Mouse (Mus musculus) heart, postnatal 0 days (tissue): Measurements from ENCODE around the gene Il12rb1. TPM values are rescaled to one million over a fixed set of nuclear protein-coding genes. Genes with fewer than 3 reads are reported as not detected.

ENCODE experiments used
- ATAC-seq: fragments of 200-750 bp; cut with Nextera tagmentation; 2 replicates; pipeline ENCODE4 v1.8.0; 2017; ENCODE audit warnings: low read depth, moderate number of reproducible peaks, moderate library complexity; ENCODE audit not compliant: insufficient read depth
- DNase-seq: peaks from one replicate; pipeline ENCODE4 v3.0.0-alpha.2; 2016; ENCODE audit warnings: low spot score
- H3K27ac ChIP-seq: fragments of 300-500 bp; sonication (generic); 2 replicates; pipeline ENCODE4 v1.5.1; 2014; ENCODE audit warnings: low read depth, mild to moderate bottlenecking
- H3K27me3 ChIP-seq: fragments of 300-500 bp; sonication (generic); 2 replicates; pipeline ENCODE4 v1.6.1; 2014; ENCODE audit warnings: low read length, mixed read lengths; ENCODE audit not compliant: control insufficient read depth, insufficient read depth
- H3K36me3 ChIP-seq: fragments of 300-500 bp; sonication (generic); replicated peaks from 2 replicates; pipeline ENCODE4 v1.6.1; 2014; ENCODE audit warnings: low read length, mixed read lengths; ENCODE audit not compliant: control insufficient read depth, insufficient read depth
- H3K4me1 ChIP-seq: fragments of 300-500 bp; sonication (generic); 2 replicates; pipeline ENCODE4 v1.6.1; 2014; ENCODE audit warnings: antibody characterized with exemption; ENCODE audit not compliant: control insufficient read depth, insufficient read depth
- H3K4me2 ChIP-seq: fragments of 300-500 bp; sonication (generic); 2 replicates; pipeline ENCODE4 v1.6.1; 2014; ENCODE audit warnings: low read depth, mild to moderate bottlenecking, low read length, moderate library complexity
- H3K4me3 ChIP-seq: fragments of 300-500 bp; sonication (generic); 2 replicates; pipeline ENCODE4 v1.5.1; 2014; ENCODE audit warnings: low read depth, low read length
- H3K9ac ChIP-seq: fragments of 300-500 bp; sonication (generic); replicated peaks from 2 replicates; pipeline ENCODE4 v1.6.1; 2014; ENCODE audit warnings: low read depth, low read length, mixed read lengths
- H3K9me3 ChIP-seq: fragments of 300-500 bp; sonication (generic); replicated peaks from 2 replicates; pipeline ENCODE4 v1.6.1; 2016; ENCODE audit warnings: low read length; ENCODE audit not compliant: control insufficient read depth
- CTCF ChIP-seq: IDR thresholded peaks from 2 replicates; pipeline ENCODE4 v1.5.1; 2016; ENCODE audit warnings: antibody characterized with exemption, control low read depth, low read depth
- EP300 ChIP-seq: IDR thresholded peaks from 2 replicates; pipeline ENCODE4 v1.6.1; 2016; ENCODE audit warnings: antibody characterized with exemption, low read depth
- WGBS: fragments of 180-500 bp; shearing (Covaris S2); extraction: QIAGEN DNeasy Blood & Tissue Kit; methylation state at CpG from one replicate; pipeline ENCODE4 v1.1.7; 2014; 5-methylcytosine and 5-hydroxymethylcytosine counted together
- polyA plus RNA-seq: library from polyadenylated mRNA; unstranded; fragments of >200 nt; fragmentation: Nextera tagmentation; extraction: Ambion mirVana; gene quantifications from 2 replicates; pipeline ENCODE4 v1.2.1, GENCODE M21; 2015
- total RNA-seq: library from RNA; depleted of rRNA; stranded (reverse); fragments of >200 nt; gene quantifications from 2 replicates; pipeline ENCODE4 v1.2.3, GENCODE M21; 2014; ENCODE audit warnings: low replicate concordance

Il12rb1 gene
- total and polyA plus RNA-seq, 2 experiments from 2014 or later: not detected

GRCm38 (mm10) chr8:70823802-70824201 lies 15.6 kb downstream of the Il12rb1 start:
- H3K4me2 ChIP-seq: no peak overlapping the region
- 78% methylated on average over 7 of the region's 7 CpGs for WGBS
- no peak overlapping the region for H3K4me3 ChIP-seq
- no peaks in the 10 kb centered on the region for H3K4me1 ChIP-seq
- 0 out of 2 replicates have a peak, but pooled peaks cover 16% of the 10 kb centered on the region for H3K27me3 ChIP-seq
- H3K36me3 ChIP-seq: no peaks in the 10 kb centered on the region
- TF ChIP-seq CTCF (no peak), EP300 (no peak)
- 0 out of 2 replicates have a peak, but pooled peaks cover 7% of the 10 kb centered on the region for H3K9me3 ChIP-seq
- no peak for DNase-seq
- no peak for ATAC-seq
- H3K27ac ChIP-seq: no peak overlapping the region
- H3K9ac ChIP-seq: no peak overlapping the region

DNA sequence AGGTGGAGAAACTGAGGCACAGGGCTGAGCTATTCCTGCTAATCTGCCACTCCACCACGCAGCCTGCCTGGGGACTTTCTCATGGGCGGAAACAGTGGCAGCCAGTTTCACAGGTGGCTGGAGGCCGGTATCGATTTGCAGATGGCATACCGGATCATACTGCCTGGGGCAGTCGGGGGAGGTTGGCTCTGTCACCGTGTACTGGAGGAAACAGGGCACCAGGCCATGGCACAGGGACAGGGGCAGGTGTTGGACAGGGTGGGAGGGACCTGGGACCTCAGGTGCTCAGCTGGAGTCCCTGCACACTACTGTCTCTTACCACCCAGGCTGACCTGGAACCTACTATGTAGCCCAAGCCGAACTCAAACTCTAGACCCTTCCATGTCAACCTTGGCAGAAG lies 17.6 kb downstream of the Il12rb1 start:
- H3K4me1 ChIP-seq: no peaks in the 10 kb centered on the region
- H3K27me3 ChIP-seq: 0 out of 2 replicates have a peak, but pooled peaks cover 1% of the 10 kb centered on the region
- H3K36me3 ChIP-seq: no peaks in the 10 kb centered on the region
- H3K9me3 ChIP-seq: no peaks in the 10 kb centered on the region
- no peak overlapping the region for H3K4me2 ChIP-seq
- H3K4me3 ChIP-seq: no peak overlapping the region
- TF ChIP-seq EP300 (no peak), CTCF (no peak)
- no peak for DNase-seq
- H3K9ac ChIP-seq: no peak overlapping the region
- WGBS: 82% methylated on average over 8 of the region's 8 CpGs
- no peak overlapping the region for H3K27ac ChIP-seq
- no peak for ATAC-seq

GRCm38 (mm10) chr8:70827010-70827409 lies 18.8 kb downstream of the Il12rb1 start:
- no peak overlapping the region for H3K4me2 ChIP-seq
- WGBS: 96% methylated on average over 2 of the region's 2 CpGs
- TF ChIP-seq EP300 (no peak), CTCF (no peak)
- no peaks in the 10 kb centered on the region for H3K9me3 ChIP-seq
- DNase-seq: no peak
- no peaks in the 10 kb centered on the region for H3K27me3 ChIP-seq
- no peak overlapping the region for H3K27ac ChIP-seq
- H3K36me3 ChIP-seq: no peaks in the 10 kb centered on the region
- no peak overlapping the region for H3K4me3 ChIP-seq
- H3K9ac ChIP-seq: no peak overlapping the region
- no peak for ATAC-seq
- no peaks in the 10 kb centered on the region for H3K4me1 ChIP-seq

DNA sequence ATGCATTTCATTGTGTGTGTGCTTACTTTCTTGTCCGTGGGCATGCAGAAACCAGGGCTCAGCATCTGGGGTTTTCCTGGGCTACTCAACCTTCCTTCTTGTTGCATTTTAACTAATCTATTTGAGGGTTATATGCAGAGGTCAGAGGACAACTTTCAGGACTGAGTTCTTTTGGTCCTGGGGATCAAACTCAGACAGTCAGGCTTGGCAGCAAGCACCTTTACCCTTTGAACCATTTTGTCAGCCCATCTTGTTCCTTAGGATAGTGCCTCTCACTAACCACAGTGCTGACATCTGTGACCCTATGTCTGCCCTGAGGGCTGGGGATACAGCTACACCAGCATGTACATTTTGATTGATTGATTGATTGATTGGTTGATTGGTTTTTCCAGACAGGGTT lies 19.5 kb downstream of the Il12rb1 start:
- H3K9ac ChIP-seq: no peak overlapping the region
- TF ChIP-seq EP300: no peak
- no peak for TF ChIP-seq CTCF
- H3K36me3 ChIP-seq: no peaks in the 10 kb centered on the region
- DNase-seq (no peak), ATAC-seq (no peak)
- no peak overlapping the region for H3K27ac ChIP-seq
- 85% methylated on average over 1 of the region's 1 CpGs for WGBS
- no peaks in the 10 kb centered on the region for H3K9me3 ChIP-seq
- H3K4me1 ChIP-seq: peaks cover 2% of the 10 kb centered on the region; the same call in 1 of the 2 replicates
- H3K4me3 ChIP-seq: no peak overlapping the region
- H3K27me3 ChIP-seq: no peaks in the 10 kb centered on the region
- H3K4me2 ChIP-seq: no peak overlapping the region

DNA sequence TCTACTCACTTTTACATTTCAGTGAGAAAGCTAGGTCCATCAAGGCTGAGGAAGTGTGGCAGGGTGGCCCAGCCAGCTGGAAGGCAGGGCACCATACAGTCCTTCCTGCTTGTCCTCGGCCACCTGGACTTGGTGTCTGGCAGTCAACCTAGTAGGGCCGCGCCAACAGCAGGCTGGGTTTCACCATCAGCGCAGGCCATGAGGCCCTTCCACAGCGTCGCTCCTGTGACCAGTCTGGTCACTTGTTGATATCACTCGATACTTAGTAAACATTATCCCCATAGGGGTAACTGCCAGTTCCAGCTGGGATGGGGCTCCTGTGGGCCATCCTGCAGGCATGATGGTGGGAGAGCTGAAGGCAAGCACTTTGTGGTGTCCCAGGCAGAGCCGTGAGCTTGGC lies 23.3 kb downstream of the Il12rb1 start:
- Histone ChIP-seq H3K9me3 (no peaks in the 10 kb centered on the region), H3K36me3 (peaks cover 11% of the 10 kb centered on the region; the same call in 1 of the 2 replicates), H3K9ac (no peak overlapping the region), H3K27ac (0 out of 2 replicates have a peak overlapping the region, but pooled peaks have one; percentile 4), H3K4me1 (peaks cover 17% of the 10 kb centered on the region), H3K4me3 (no peak overlapping the region), H3K4me2 (no peak overlapping the region), H3K27me3 (no peaks in the 10 kb centered on the region)
- TF ChIP-seq CTCF (no peak), EP300 (no peak)
- 90% methylated on average over 8 of the region's 8 CpGs for WGBS
- no peak for DNase-seq
- no peak for ATAC-seq

DNA sequence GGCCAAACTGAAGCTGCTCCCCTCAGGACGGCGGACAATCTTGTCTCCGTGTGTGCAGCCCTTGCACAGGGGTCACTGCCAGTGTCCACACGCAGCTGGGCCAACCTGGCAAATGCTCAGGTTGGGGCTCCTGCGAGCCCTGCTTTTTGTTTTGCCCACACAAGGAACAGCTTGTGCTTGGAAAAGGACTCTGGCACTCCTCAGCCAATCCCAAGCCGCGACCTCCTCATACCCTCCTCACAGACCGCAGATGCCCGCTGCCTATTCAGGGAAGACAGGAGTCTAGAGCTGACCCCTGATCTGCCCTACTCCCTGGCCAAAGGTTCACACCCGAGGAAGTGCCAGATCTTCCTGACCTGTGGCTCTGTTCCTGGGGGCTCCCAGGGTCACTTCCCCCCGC lies 24.1 kb downstream of the Il12rb1 start:
- Histone ChIP-seq H3K4me1 (peaks cover 17% of the 10 kb centered on the region), H3K4me3 (no peak overlapping the region), H3K4me2 (no peak overlapping the region), H3K27ac (peak overlapping the region; percentile 90; the same call in 1 of the 2 replicates), H3K9me3 (no peaks in the 10 kb centered on the region), H3K9ac (no peak overlapping the region), H3K27me3 (no peaks in the 10 kb centered on the region), H3K36me3 (peaks cover 16% of the 10 kb centered on the region; the same call in 1 of the 2 replicates)
- 72% methylated on average over 11 of the region's 11 CpGs for WGBS
- TF ChIP-seq CTCF (no peak), EP300 (no peak)
- DNase-seq (no peak), ATAC-seq (no peak)
